Mouse (Mus musculus): ENCODE results near the gene Sun2. TPM values are rescaled to one million over a fixed set of nuclear protein-coding genes. Genes with fewer than 3 reads are reported as not detected.
A peak's percentile ranks its signal among the peaks of the same experiment; 100 is the strongest.

Gene Sun2
- total RNA-seq, 2 experiments from 2014 or later = 29.2 to 34.8 TPM

DNA sequence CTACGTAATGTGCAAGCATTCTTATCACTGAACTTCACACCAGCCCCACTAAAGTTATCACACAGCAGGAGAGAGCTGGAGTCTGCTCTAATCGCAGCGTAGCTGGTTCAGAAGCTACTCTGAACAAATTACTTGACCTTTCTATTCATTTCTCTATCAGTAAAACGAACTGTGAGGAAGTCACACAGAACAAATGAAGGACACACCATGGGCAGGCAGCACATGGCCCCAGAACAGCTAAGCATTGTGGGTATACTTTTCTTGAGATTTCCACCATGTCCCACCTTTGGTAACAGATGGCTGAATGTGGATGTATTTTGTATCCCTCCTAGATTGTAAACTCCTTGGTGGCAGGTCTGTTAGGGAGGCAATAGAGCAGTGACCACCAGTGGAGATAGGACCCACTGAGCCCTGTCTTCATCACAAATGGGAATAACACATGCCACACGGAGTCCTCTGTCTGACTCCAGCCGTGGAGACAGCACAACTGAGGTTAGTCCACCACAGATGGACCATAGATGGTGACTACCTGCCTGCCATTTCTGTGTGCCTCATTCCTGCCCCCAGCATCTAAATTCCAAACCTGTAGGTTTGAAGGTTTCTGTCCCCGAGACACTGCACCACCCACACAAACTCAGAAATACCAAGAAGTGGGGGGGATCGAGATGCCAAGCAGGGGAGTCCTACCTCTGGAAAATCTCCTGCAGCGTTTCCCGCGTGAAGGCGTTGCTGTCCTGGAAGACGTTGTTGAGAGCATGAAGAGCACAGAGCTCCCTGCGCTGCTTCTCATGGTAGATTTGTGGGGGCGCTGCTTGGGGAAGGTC is 56.1 kb downstream of the Sun2 start:
- peak overlapping the region; percentile 98; the same call in 1 of the 2 replicates for H3K27ac ChIP-seq
- peak overlapping the region; percentile 87 for H3K4me3 ChIP-seq
- DNase-seq (ENCODE audit: low spot score in 2 of 2) = no peak
- no peak for TF ChIP-seq CTCF (conservative IDR thresholded peaks at IDR 0.05)

- 0 out of 2 replicates have a peak overlapping the region, but pooled peaks have one; percentile 98 for H3K27ac ChIP-seq
- H3K4me3 ChIP-seq = peak overlapping the region; percentile 87
- no peak for DNase-seq (ENCODE audit: low spot score in 2 of 2)
- TF ChIP-seq CTCF (conservative IDR thresholded peaks at IDR 0.05) = no peak
Observed at GRCm38 (mm10) chr15:79685141-79685641, 57.1 kb downstream of the Sun2 start.

DNA sequence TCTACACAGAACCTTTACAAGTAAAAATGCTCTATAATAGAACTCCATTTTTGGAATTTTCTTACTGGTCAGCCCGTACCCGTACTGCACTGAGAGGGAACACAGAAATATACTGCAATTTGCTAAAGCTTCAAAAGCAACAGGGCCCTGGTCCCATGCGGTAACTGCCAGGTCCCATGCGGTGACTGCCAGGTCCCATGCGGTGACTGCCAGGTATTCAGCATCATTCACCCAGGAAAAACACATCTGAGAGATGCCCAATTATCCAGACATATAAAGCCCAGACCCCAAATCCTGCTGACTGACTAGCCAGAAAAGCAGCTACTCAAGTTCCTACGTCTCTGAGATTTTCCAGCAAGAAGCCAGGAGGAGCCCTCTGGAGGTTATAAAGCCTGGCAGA is 57.7 kb downstream of the Sun2 start:
- no peak for DNase-seq (ENCODE audit: low spot score in 2 of 2)
- Histone ChIP-seq H3K27ac (no peak overlapping the region), H3K4me3 (peak overlapping the region; percentile 87)
- no peak for TF ChIP-seq CTCF (conservative IDR thresholded peaks at IDR 0.05)

- Histone ChIP-seq H3K27ac (no peak overlapping the region), H3K4me3 (peak overlapping the region; percentile 87)
- TF ChIP-seq CTCF (conservative IDR thresholded peaks at IDR 0.05) = no peak
- DNase-seq (ENCODE audit: low spot score in 2 of 2) = peak in 1 of 2 experiments; percentile 42
Observed at GRCm38 (mm10) chr15:79683707-79684465, 58.5 kb downstream of the Sun2 start.

DNA sequence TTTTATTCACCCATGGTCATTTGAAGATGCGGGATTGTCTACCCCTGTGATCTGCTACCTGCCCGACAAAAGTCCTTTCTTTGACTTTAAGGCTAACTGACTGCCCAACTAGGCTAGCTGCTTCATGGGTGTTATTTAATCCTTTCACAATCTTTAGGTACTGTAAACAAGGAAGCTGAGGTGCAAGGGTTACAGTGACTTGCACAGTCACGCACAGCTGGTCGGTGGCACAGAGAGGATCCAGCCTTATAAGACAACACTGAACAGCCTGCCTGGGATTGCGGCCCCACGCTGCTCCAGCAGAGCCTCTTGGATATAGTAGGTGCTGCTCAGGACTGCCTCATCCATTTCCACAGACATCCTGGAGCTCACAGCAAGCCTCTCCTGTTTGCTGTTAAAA is 59.2 kb downstream of the Sun2 start:
- peak overlapping the region; percentile 87; the same call in 1 of the 2 replicates for H3K4me3 ChIP-seq

GRCm38 (mm10) chr15:79681973-79682372 is 60.4 kb downstream of the Sun2 start:
- Histone ChIP-seq H3K4me3 (no peak overlapping the region), H3K27ac (no peak overlapping the region)
- no peak for TF ChIP-seq CTCF (conservative IDR thresholded peaks at IDR 0.05)
- DNase-seq (ENCODE audit: low spot score in 2 of 2) = no peak

More for the DNA sequence above, 59.2 kb downstream of the Sun2 start:
- DNase-seq (ENCODE audit: low spot score in 2 of 2) = no peak
- no peak overlapping the region for H3K27ac ChIP-seq
- TF ChIP-seq CTCF (conservative IDR thresholded peaks at IDR 0.05) = no peak

DNA sequence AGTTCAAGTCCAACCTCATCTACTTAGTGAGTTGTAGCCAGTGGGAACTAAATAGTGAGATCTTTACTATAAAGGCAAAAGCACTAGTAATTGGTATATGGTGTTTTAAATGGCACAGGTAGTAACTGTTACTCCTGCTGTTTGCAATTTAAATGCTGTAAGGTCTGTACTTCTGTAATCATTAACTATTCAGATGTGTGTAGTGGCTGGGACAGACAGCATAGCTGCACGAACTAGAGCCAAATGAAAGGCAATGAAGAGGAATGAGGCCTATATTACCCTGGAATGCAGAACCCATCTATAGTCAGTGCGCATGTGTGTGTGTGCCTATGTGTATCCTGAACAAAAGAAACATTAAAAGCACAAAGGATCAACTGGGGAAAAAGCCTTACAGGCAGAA is 64.4 kb downstream of the Sun2 start:
- H3K27ac ChIP-seq = no peak overlapping the region
- TF ChIP-seq CTCF (conservative IDR thresholded peaks at IDR 0.05) = no peak
- DNase-seq (ENCODE audit: low spot score in 2 of 2) = no peak
- H3K4me3 ChIP-seq = no peak overlapping the region

Other genes starting within 250 kb of the Sun2 start
- 10 to 100 TPM; 85.5 to 88.6 TPM for gene Kcnj4, start 237.3 kb downstream of the Sun2 start, total RNA-seq (2021)
- gene Kdelr3, start 226.1 kb downstream of the Sun2 start, total RNA-seq (2021) = under 1 TPM in 1 of 2 experiments, not detected in 1; 0.51 TPM
- 100 to 1,000 TPM; 322 to 329 TPM for gene Ddx17, start 195.8 kb downstream of the Sun2 start, total RNA-seq (2021)
- gene Dmc1, start 137.4 kb downstream of the Sun2 start, total RNA-seq (2021) = 1 to 10 TPM in 1 of 2 experiments, under 1 TPM in 1; 0.79 to 1.3 TPM
- gene Fam227a, start 83.6 kb downstream of the Sun2 start, total RNA-seq (2021) = 10 to 100 TPM; 12.3 to 13.1 TPM
- 10 to 100 TPM; 39.5 to 45.4 TPM for gene Cby1, start 83.3 kb downstream of the Sun2 start, total RNA-seq (2021)
- gene Tomm22, start 71.7 kb downstream of the Sun2 start, total RNA-seq (2021) = 100 to 1,000 TPM in 1 of 2 experiments, 10 to 100 TPM in 1; 99.9 to 105 TPM
- gene Josd1, start 54.6 kb downstream of the Sun2 start, total RNA-seq (2021) = 10 to 100 TPM; 46.0 to 47.0 TPM
- gene Gtpbp1, start 51.7 kb downstream of the Sun2 start, total RNA-seq (2021) = 10 to 100 TPM; 52.4 to 59.1 TPM
- 10 to 100 TPM; 55.5 to 64.8 TPM for gene Dnal4, start 35.3 kb upstream of the Sun2 start, total RNA-seq (2021)
- 100 to 1,000 TPM; 756 to 804 TPM for gene Nptxr, start 62.2 kb upstream of the Sun2 start, total RNA-seq (2021)
- gene Npcd, start 91.7 kb upstream of the Sun2 start, total RNA-seq (2021) = 10 to 100 TPM; 11.9 to 22.4 TPM
- gene Cbx6, start 92.2 kb upstream of the Sun2 start, total RNA-seq (2021) = 100 to 1,000 TPM; 336 to 347 TPM
- gene Apobec3, start 149.1 kb upstream of the Sun2 start, total RNA-seq (2021) = 1 to 10 TPM; 5.5 to 5.8 TPM
- 10 to 100 TPM; 49.8 to 50.3 TPM for gene Cbx7, start 228.6 kb upstream of the Sun2 start, total RNA-seq (2021)

All from layer of hippocampus, adult 2 months (tissue).